Comparison of ENCODE assay signal across 22 mouse cellular contexts in the genomic region with DNA sequence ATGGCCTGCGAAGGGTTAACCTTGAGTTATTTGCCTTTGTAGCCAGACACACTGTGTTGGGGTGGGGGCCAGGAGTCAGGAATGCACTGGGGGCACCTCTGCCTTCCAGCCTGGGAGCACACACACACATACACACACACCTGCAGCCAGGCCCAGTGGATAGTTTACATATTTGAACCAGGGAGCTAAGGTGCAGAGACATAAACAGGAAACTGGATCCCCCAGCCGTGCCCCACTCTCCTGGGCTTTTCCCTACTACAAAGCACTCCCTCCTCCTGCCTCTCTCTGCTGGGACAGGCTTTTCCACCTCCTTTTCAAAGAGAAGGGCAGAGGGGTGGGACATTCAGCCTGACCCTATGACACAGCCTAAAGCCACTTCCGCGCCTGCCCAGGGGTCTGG. TPM values are rescaled to one million over a fixed set of nuclear protein-coding genes. Genes with fewer than 3 reads are reported as not detected.
DNase-seq lines count a peak whose midpoint lies in the region; ATAC-seq and TF ChIP-seq lines count a peak whose summit lies in the region.
"Had no signal": no experiment of that assay in that cellular context is flagged by ENCODE, and none has a peak within 500 bp of the region (broad histone marks: within the 10 kb centered on the region; RNA-seq: fewer than 3 reads in every experiment).

No protein-coding gene starts in this region.

- H3K4me2 ChIP-seq in intestine, embryonic 15.5 days (replicated peaks), result no peak overlapping the region
- H3K4me2 ChIP-seq in intestine, embryonic 16.5 days (ENCODE audit: low read depth, low read length), result no peak overlapping the region
- H3K4me2 ChIP-seq in midbrain, postnatal 0 days (ENCODE audit: low read depth, low read length, poor library complexity, severe bottlenecking), result no peak overlapping the region
- H3K4me2 ChIP-seq in embryonic facial prominence, embryonic 13.5 days, result no peak overlapping the region
- H3K4me2 ChIP-seq in stomach, embryonic 15.5 days, result no peak overlapping the region
- H3K4me2 ChIP-seq: limb, embryonic 15.5 days had no signal

- TF ChIP-seq CTCF in midbrain, postnatal 0 days (IDR thresholded peaks at IDR 0.05), result no peak

- no peak overlapping the region for H3K9ac ChIP-seq in intestine, embryonic 15.5 days
- H3K9ac ChIP-seq in intestine, embryonic 16.5 days (ENCODE audit: low read depth, low read length), result no peak overlapping the region
- H3K9ac ChIP-seq in midbrain, postnatal 0 days (replicated peaks; ENCODE audit: low read length, poor library complexity, severe bottlenecking), result no peak overlapping the region
- 0 out of 2 replicates have a peak overlapping the region, but pooled peaks have one; percentile 40 for H3K9ac ChIP-seq in embryonic facial prominence, embryonic 13.5 days
- H3K9ac ChIP-seq in stomach, embryonic 15.5 days, result no peak overlapping the region
- H3K9ac ChIP-seq: forebrain, postnatal 0 days; limb, embryonic 15.5 days had no signal

- 42% methylated on average over 4 of the region's 4 CpGs for WGBS in intestine, embryonic 15.5 days
- 45% methylated on average over 4 of the region's 4 CpGs for WGBS in intestine, embryonic 16.5 days
- 26% methylated on average over 4 of the region's 4 CpGs for WGBS in midbrain, embryonic 10.5 days
- WGBS in midbrain, postnatal 0 days, result 57% methylated on average over 4 of the region's 4 CpGs
- WGBS in embryonic facial prominence, embryonic 13.5 days, result 37% methylated on average over 4 of the region's 4 CpGs
- WGBS in stomach, embryonic 15.5 days, result 25% methylated on average over 4 of the region's 4 CpGs

- H3K27me3 ChIP-seq in intestine, embryonic 15.5 days (replicated peaks), result no peaks in the 10 kb centered on the region
- no peaks in the 10 kb centered on the region for H3K27me3 ChIP-seq in intestine, embryonic 16.5 days (replicated peaks; ENCODE audit: control insufficient read depth, insufficient read depth, low read length)
- peaks cover 15% of the 10 kb centered on the region; the same call in 1 of the 2 replicates for H3K27me3 ChIP-seq in midbrain, embryonic 10.5 days (ENCODE audit: low read depth, poor library complexity, severe bottlenecking)
- no peaks in the 10 kb centered on the region for H3K27me3 ChIP-seq in midbrain, postnatal 0 days (ENCODE audit: insufficient read depth, low read length)
- H3K27me3 ChIP-seq in embryonic facial prominence, embryonic 13.5 days, result no peaks in the 10 kb centered on the region
- H3K27me3 ChIP-seq in stomach, embryonic 15.5 days (replicated peaks), result no peaks in the 10 kb centered on the region
- H3K27me3 ChIP-seq: limb, embryonic 15.5 days had no signal

- H3K4me3 ChIP-seq in intestine, embryonic 15.5 days (replicated peaks), result no peak overlapping the region
- H3K4me3 ChIP-seq in intestine, embryonic 16.5 days (ENCODE audit: low read length), result no peak overlapping the region
- H3K4me3 ChIP-seq in midbrain, embryonic 10.5 days, result no peak overlapping the region
- H3K4me3 ChIP-seq in midbrain, postnatal 0 days (ENCODE audit: low read depth, low read length), result no peak overlapping the region
- H3K4me3 ChIP-seq in embryonic facial prominence, embryonic 13.5 days, result no peak overlapping the region
- H3K4me3 ChIP-seq in stomach, embryonic 15.5 days (replicated peaks), result no peak overlapping the region
- H3K4me3 ChIP-seq: gastrocnemius, adult 2 months; left cerebral cortex, adult 2 months; limb, embryonic 15.5 days had no signal

- H3K9me3 ChIP-seq in intestine, embryonic 15.5 days, result no peaks in the 10 kb centered on the region
- no peaks in the 10 kb centered on the region for H3K9me3 ChIP-seq in intestine, embryonic 16.5 days (ENCODE audit: control insufficient read depth, low read length)
- no peaks in the 10 kb centered on the region for H3K9me3 ChIP-seq in midbrain, embryonic 10.5 days (replicated peaks)
- H3K9me3 ChIP-seq in midbrain, postnatal 0 days (ENCODE audit: low read length), result no peaks in the 10 kb centered on the region
- H3K9me3 ChIP-seq in embryonic facial prominence, embryonic 13.5 days, result no peaks in the 10 kb centered on the region
- H3K9me3 ChIP-seq in stomach, embryonic 15.5 days, result no peaks in the 10 kb centered on the region
- H3K9me3 ChIP-seq: limb, embryonic 15.5 days had no signal

- H3K36me3 ChIP-seq in intestine, embryonic 15.5 days, result no peaks in the 10 kb centered on the region
- H3K36me3 ChIP-seq in intestine, embryonic 16.5 days (ENCODE audit: control insufficient read depth, insufficient read depth, low read length), result no peaks in the 10 kb centered on the region
- no peaks in the 10 kb centered on the region for H3K36me3 ChIP-seq in midbrain, embryonic 10.5 days
- no peaks in the 10 kb centered on the region for H3K36me3 ChIP-seq in midbrain, postnatal 0 days (ENCODE audit: insufficient read depth, low read length)
- H3K36me3 ChIP-seq in embryonic facial prominence, embryonic 13.5 days, result no peaks in the 10 kb centered on the region
- H3K36me3 ChIP-seq in stomach, embryonic 15.5 days, result no peaks in the 10 kb centered on the region
- H3K36me3 ChIP-seq: limb, embryonic 15.5 days had no signal

- no peak for DNase-seq in midbrain, embryonic 10.5 days (ENCODE audit: low spot score)
- DNase-seq in midbrain, postnatal 0 days (ENCODE audit: low spot score), result no peak
- no peak for DNase-seq in layer of hippocampus, postnatal 36 days
- DNase-seq: adrenal gland, postnatal 10 days; cerebellum, adult 18-20 months; forebrain, postnatal 0 days; gastrocnemius, adult 2 months; heart, postnatal 4 days; right cerebral cortex, adult 18-20 months had no signal

- ATAC-seq in intestine, embryonic 15.5 days, result peak; percentile 51
- no peak for ATAC-seq in intestine, embryonic 16.5 days
- ATAC-seq in midbrain, postnatal 0 days (ENCODE audit: low FRiP score), result no peak
- peak; percentile 38; the same call in 1 of the 2 replicates for ATAC-seq in embryonic facial prominence, embryonic 13.5 days (ENCODE audit: insufficient number of reproducible peaks, insufficient read depth, low FRiP score, low TSS enrichment, low read depth)
- ATAC-seq in stomach, embryonic 15.5 days (ENCODE audit: insufficient read depth, low FRiP score, low read depth), result peak; percentile 43; the same call in 1 of the 2 replicates
- ATAC-seq in CD4-positive, CD25-positive, alpha-beta regulatory T cell, adult 4 months, result no peak
- ATAC-seq: forebrain, postnatal 0 days; midbrain, embryonic 16.5 days had no signal

- peaks cover 2% of the 10 kb centered on the region; the same call in 1 of the 2 replicates for H3K4me1 ChIP-seq in intestine, embryonic 15.5 days (replicated peaks)
- H3K4me1 ChIP-seq in intestine, embryonic 16.5 days (ENCODE audit: control insufficient read depth, insufficient read depth, low read length), result no peaks in the 10 kb centered on the region
- peaks cover 65% of the 10 kb centered on the region for H3K4me1 ChIP-seq in midbrain, embryonic 10.5 days
- no peaks in the 10 kb centered on the region for H3K4me1 ChIP-seq in midbrain, postnatal 0 days (ENCODE audit: insufficient read depth, low read length)
- peaks cover 54% of the 10 kb centered on the region for H3K4me1 ChIP-seq in embryonic facial prominence, embryonic 13.5 days
- peaks cover 6% of the 10 kb centered on the region; the same call in 1 of the 2 replicates for H3K4me1 ChIP-seq in stomach, embryonic 15.5 days

- no peak overlapping the region for H3K27ac ChIP-seq in intestine, embryonic 15.5 days
- no peak overlapping the region for H3K27ac ChIP-seq in intestine, embryonic 16.5 days (ENCODE audit: low read length)
- H3K27ac ChIP-seq in midbrain, embryonic 10.5 days (replicated peaks), result peak overlapping the region; percentile 38
- no peak overlapping the region for H3K27ac ChIP-seq in midbrain, postnatal 0 days (ENCODE audit: low read depth, low read length)
- H3K27ac ChIP-seq in embryonic facial prominence, embryonic 13.5 days, result peak overlapping the region; percentile 69
- H3K27ac ChIP-seq in stomach, embryonic 15.5 days, result no peak overlapping the region
- H3K27ac ChIP-seq: gastrocnemius, adult 2 months; limb, embryonic 15.5 days had no signal

RNA-seq across cellular contexts. Expression of gene Emx1, which starts 33.7 kb away (rescaled TPM):
- polyA plus RNA-seq in intestine, embryonic 15.5 days (2015; fragmentation: Nextera tagmentation; extraction: Ambion mirVana), result not detected in 2 replicates
- 0.10 TPM in 1 of 2 replicates, not detected in the other for polyA plus RNA-seq in intestine, embryonic 16.5 days (2015; fragmentation: Nextera tagmentation; extraction: Ambion mirVana)
- polyA plus RNA-seq in midbrain, embryonic 10.5 days (2016; fragmentation: Nextera tagmentation; extraction: Ambion mirVana), result 2.2 and 3.5 TPM in 2 replicates
- total RNA-seq in midbrain, postnatal 0 days (2014; rRNA removed), result 0.88 and 2.6 TPM in 2 replicates
- polyA plus RNA-seq in midbrain, postnatal 0 days (2015; fragmentation: Nextera tagmentation; extraction: Ambion mirVana), result 0.58 and 0.64 TPM in 2 replicates
- 0.35 and 0.47 TPM in 2 replicates for polyA plus RNA-seq in embryonic facial prominence, embryonic 13.5 days (2015; fragmentation: Nextera tagmentation; extraction: Ambion mirVana)
- polyA plus RNA-seq in stomach, embryonic 15.5 days (2015; fragmentation: Nextera tagmentation; extraction: Ambion mirVana), result not detected in 2 replicates
- not detected for polyA plus RNA-seq in CD4-positive, CD25-positive, alpha-beta regulatory T cell, adult 4 months (2017; shearing (Covaris generic))
- 10 to 100 TPM; 17.6 to 19.3 TPM for total RNA-seq in layer of hippocampus, postnatal 36 days (2021)
- total RNA-seq: adrenal gland, postnatal 10 days; gastrocnemius, adult 2 months; granulocyte monocyte progenitor cell, adult 5-6 weeks; heart, postnatal 4 days had no signal
- polyA plus RNA-seq: heart, embryonic 14.5 days; liver, embryonic 16.5 days; small intestine, adult 2 months; thymus, postnatal 0 days had no signal

Comparison
In these comparisons a context has a peak if more than half of its experiments do, and no peak if none do; other contexts are left out.
1. ATAC-seq: peak in intestine, embryonic 15.5 days (single experiment), embryonic facial prominence, embryonic 13.5 days (single experiment) and stomach, embryonic 15.5 days (single experiment); none in intestine, embryonic 16.5 days (single experiment), midbrain, postnatal 0 days (single experiment) and CD4-positive, CD25-positive, alpha-beta regulatory T cell, adult 4 months (single experiment).
2. H3K27ac ChIP-seq: peak in midbrain, embryonic 10.5 days (single experiment) and embryonic facial prominence, embryonic 13.5 days (single experiment); none in intestine, embryonic 15.5 days (single experiment), intestine, embryonic 16.5 days (single experiment), midbrain, postnatal 0 days (single experiment) and stomach, embryonic 15.5 days (single experiment).